Mouse (Mus musculus) B cell, adult (primary cell): ENCODE measurements around the gene Gm14147. TPM values are rescaled to one million over a fixed set of nuclear protein-coding genes. Genes with fewer than 3 reads are reported as not detected.

Experiments used
- total RNA-seq: library from RNA; stranded (reverse); gene quantifications from 4 replicates; pipeline ENCODE4 v1.2.4, GENCODE M21; 2023; ENCODE audit not compliant: inconsistent age

The Gm14147 gene
- total RNA-seq: not detected in 4 replicates

GRCm38 (mm10) chr2:151097945-151098344, at the start of gene Gm14147:
Gene Gm14147 (plus strand): TSS chr2:151098245.

GRCm38 (mm10) chr2:151092250-151092649, 5.8 kb upstream of the Gm14147 start, which contains the start of gene Gm14151:
Gene Gm14151 (minus strand): TSS chr2:151092350.

Other genes starting within 250 kb of the Gm14147 start
- gene Abhd12, start 193.5 kb upstream of the Gm14147 start, total RNA-seq: 54.4 to 65.2 TPM (median 61.0 TPM) in 4 replicates
- gene Gins1, start 192.8 kb upstream of the Gm14147 start, total RNA-seq: 3.9 to 5.8 TPM (median 5.1 TPM) in 4 replicates
- gene Ninl, start 58.9 kb upstream of the Gm14147 start, total RNA-seq: 0.22 to 0.24 TPM in 2 of 4 replicates, not detected in the others
- 4.2 to 7.1 TPM (median 4.8 TPM) in 4 replicates for gene Nanp, start 58.8 kb upstream of the Gm14147 start, total RNA-seq
- not detected in 4 replicates for gene Gm14151, start 5.9 kb upstream of the Gm14147 start, total RNA-seq